Mouse (Mus musculus): Measurements from ENCODE around the gene Mctp2. TPM values are rescaled to one million over a fixed set of nuclear protein-coding genes. Genes with fewer than 3 reads are reported as not detected.

The Mctp2 gene
- polyA plus RNA-seq, 1 experiment from 2014 or later: 1.7 TPM

DNA sequence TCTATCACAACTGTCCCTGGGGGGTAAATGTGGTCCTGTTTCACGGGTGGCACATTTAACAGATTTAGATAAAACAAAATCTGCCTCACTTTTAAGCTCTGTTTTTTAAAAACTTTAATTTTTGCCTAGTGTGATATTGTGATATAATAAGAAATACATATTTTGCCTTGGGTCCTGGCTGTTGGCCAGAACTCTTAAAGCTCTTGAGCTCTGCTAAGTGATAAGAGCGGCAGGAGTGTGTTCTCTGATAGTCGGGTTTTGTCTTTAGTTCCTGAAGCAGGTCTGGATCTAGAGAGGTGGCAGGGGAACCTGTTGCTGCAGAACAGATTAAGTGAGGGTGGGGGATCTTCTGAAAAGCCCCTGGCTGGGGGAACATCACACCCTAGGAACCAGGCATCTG lies 186.7 kb downstream of the Mctp2 start:
- H3K9me3 ChIP-seq (ENCODE audit: low read length): no peaks in the 10 kb centered on the region
- H3K4me3 ChIP-seq (ENCODE audit: low read depth, low read length): no peak overlapping the region
- DNase-seq: no peak
- 59% methylated on average over 3 of the region's 3 CpGs for WGBS (ENCODE audit: insufficient replicate concordance)
- no peaks in the 10 kb centered on the region for H3K36me3 ChIP-seq (replicated peaks; ENCODE audit: insufficient read depth, low read length)
- H3K27ac ChIP-seq (ENCODE audit: low read depth): no peak overlapping the region
- no peak for TF ChIP-seq EP300 (IDR thresholded peaks at IDR 0.05; ENCODE audit: low read depth)
- H3K4me1 ChIP-seq (ENCODE audit: insufficient read depth): no peaks in the 10 kb centered on the region
- no peak for ATAC-seq
- no peak overlapping the region for H3K4me2 ChIP-seq (ENCODE audit: low read depth, low read length)
- no peaks in the 10 kb centered on the region for H3K27me3 ChIP-seq (ENCODE audit: insufficient read depth, low read length)
- H3K9ac ChIP-seq (replicated peaks): no peak overlapping the region

DNA sequence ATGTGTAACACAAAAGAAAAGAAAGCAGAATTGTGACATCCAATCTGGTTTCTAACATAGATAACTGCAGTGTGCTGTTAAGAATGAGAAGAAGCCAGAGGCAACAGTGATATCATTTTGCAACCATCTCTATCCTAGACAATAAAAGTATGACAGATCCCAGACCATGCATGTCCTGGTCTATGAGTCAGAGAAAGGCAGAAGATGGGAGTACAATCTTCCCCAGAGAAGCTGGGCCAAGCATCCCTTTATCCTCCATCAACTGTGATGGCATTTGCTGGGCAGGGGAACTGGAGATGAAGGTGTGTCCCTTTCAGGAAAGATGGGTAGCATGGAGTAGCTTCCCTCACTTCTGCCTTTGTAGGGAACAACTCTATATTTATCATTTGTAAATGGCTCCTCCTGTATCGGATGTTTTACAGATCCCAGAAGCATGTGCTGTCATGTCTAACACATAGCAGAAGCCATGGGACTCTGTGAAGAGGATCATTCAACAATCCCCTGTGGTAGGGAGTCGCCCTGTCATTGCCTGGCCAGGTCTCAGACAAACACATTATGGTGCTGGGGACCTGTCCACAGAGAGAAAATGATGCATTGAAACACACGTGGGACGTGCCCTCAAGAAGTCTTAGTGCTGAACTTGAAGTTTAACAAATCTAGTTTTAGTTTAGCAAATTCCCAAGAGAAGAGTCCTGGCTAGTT lies 188.9 kb downstream of the Mctp2 start:
- Histone ChIP-seq H3K4me3 (ENCODE audit: low read depth, low read length) (no peak overlapping the region), H3K27ac (ENCODE audit: low read depth) (no peak overlapping the region), H3K27me3 (ENCODE audit: insufficient read depth, low read length) (no peaks in the 10 kb centered on the region), H3K4me1 (ENCODE audit: insufficient read depth) (no peaks in the 10 kb centered on the region), H3K9ac (replicated peaks) (no peak overlapping the region), H3K36me3 (replicated peaks; ENCODE audit: insufficient read depth, low read length) (no peaks in the 10 kb centered on the region), H3K4me2 (ENCODE audit: low read depth, low read length) (no peak overlapping the region), H3K9me3 (ENCODE audit: low read length) (no peaks in the 10 kb centered on the region)
- WGBS (ENCODE audit: insufficient replicate concordance): 77% methylated on average over 4 of the region's 4 CpGs
- DNase-seq (no peak), ATAC-seq (no peak)
- TF ChIP-seq EP300 (IDR thresholded peaks at IDR 0.05; ENCODE audit: low read depth): no peak
- no peak for TF ChIP-seq CTCF (IDR thresholded peaks at IDR 0.05; ENCODE audit: low read depth)

DNA sequence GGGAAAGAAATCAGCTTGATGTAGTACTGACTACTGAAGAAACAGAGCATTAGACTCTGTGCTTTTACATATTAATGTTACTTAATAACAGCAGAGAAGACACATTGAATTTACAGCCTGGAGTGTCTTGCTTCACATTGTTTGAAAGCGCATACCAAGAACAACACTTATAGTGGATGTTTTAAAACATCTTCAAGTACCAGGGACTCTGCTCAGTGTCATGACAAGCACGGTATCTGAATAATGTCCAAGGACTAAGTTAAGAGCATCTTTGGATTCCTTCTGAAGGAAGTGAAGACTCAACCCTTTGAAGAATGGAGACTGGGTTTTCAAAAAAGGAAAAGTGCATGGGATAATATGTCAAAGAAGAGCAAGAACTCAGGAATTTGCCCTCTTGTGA lies 191.3 kb downstream of the Mctp2 start:
- Histone ChIP-seq H3K4me2 (ENCODE audit: low read depth, low read length) (no peak overlapping the region), H3K9me3 (ENCODE audit: low read length) (no peaks in the 10 kb centered on the region), H3K27me3 (ENCODE audit: insufficient read depth, low read length) (no peaks in the 10 kb centered on the region), H3K9ac (replicated peaks) (no peak overlapping the region), H3K4me1 (ENCODE audit: insufficient read depth) (no peaks in the 10 kb centered on the region), H3K4me3 (ENCODE audit: low read depth, low read length) (no peak overlapping the region), H3K36me3 (replicated peaks; ENCODE audit: insufficient read depth, low read length) (no peaks in the 10 kb centered on the region), H3K27ac (ENCODE audit: low read depth) (no peak overlapping the region)
- ATAC-seq (no peak), DNase-seq (no peak)
- TF ChIP-seq CTCF (IDR thresholded peaks at IDR 0.05; ENCODE audit: low read depth): no peak
- no peak for TF ChIP-seq EP300 (IDR thresholded peaks at IDR 0.05; ENCODE audit: low read depth)
- WGBS (ENCODE audit: insufficient replicate concordance): 89% methylated on average over 2 of the region's 2 CpGs

DNA sequence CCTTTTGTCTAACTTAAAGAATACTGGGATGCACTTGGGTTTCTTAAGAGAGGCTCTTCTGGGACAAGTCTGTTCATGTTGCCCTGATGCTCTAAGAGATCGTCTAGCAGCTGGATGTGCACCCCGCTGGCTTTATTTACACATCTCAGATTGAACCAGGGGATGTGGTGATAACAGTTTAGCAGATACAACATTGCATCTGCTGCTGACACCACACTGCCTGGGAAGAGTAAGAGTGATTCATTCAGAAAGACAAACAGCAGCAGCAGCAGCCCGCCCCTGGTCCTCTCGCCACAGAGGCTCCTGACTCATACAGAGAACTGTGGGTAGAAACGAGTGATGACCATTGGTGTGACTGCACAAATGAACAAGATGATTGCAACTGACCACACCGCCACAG lies 195.8 kb downstream of the Mctp2 start:
- DNase-seq: no peak
- no peak for ATAC-seq
- no peak for TF ChIP-seq EP300 (IDR thresholded peaks at IDR 0.05; ENCODE audit: low read depth)
- TF ChIP-seq CTCF (IDR thresholded peaks at IDR 0.05; ENCODE audit: low read depth): no peak
- Histone ChIP-seq H3K4me1 (ENCODE audit: insufficient read depth) (no peaks in the 10 kb centered on the region), H3K36me3 (replicated peaks; ENCODE audit: insufficient read depth, low read length) (no peaks in the 10 kb centered on the region), H3K4me2 (ENCODE audit: low read depth, low read length) (no peak overlapping the region), H3K27ac (ENCODE audit: low read depth) (no peak overlapping the region), H3K27me3 (ENCODE audit: insufficient read depth, low read length) (no peaks in the 10 kb centered on the region), H3K9me3 (ENCODE audit: low read length) (no peaks in the 10 kb centered on the region), H3K4me3 (ENCODE audit: low read depth, low read length) (no peak overlapping the region), H3K9ac (replicated peaks) (no peak overlapping the region)
- 60% methylated on average over 6 of the region's 6 CpGs for WGBS (ENCODE audit: insufficient replicate concordance)

DNA sequence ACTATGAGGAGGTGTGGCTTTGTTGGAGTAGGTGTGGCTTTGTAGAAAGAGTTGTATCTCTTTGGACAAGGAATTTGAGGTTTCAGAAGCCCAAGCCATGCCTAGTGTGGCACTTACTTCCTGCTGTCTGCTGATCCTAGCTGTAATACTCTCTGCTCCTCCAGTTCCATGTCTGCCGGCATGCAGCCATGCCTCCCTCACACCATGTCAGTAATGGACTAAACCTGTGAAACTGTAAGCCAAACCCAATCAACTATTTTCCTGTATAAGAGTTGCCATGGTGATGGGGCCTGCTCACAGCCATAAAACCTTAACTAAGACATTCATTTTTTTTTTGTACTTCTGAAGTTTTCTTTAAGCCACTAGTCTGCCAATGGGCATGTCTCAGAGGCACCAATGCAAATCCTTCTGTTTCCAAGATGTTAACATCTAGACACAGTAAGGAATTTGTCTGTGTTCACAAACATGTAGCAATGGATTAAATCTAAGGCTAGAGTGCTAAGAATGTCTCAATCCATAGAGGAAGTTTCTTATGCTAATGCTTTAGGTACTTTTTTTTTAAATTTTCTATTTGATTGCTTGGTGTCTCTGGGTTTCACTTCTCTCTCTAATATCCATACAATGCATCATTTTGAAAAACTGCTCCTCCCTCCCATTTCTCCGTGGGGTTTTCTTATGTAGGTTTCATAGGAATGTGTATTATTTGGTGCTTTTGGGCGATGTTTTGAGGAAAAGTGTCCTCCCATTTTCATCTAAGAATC lies 197.6 kb downstream of the Mctp2 start:
- Histone ChIP-seq H3K9ac (replicated peaks) (no peak overlapping the region), H3K4me2 (ENCODE audit: low read depth, low read length) (no peak overlapping the region), H3K9me3 (ENCODE audit: low read length) (no peaks in the 10 kb centered on the region), H3K4me3 (ENCODE audit: low read depth, low read length) (no peak overlapping the region), H3K27ac (ENCODE audit: low read depth) (no peak overlapping the region), H3K4me1 (ENCODE audit: insufficient read depth) (no peaks in the 10 kb centered on the region), H3K27me3 (ENCODE audit: insufficient read depth, low read length) (no peaks in the 10 kb centered on the region), H3K36me3 (replicated peaks; ENCODE audit: insufficient read depth, low read length) (no peaks in the 10 kb centered on the region)
- DNase-seq (no peak), ATAC-seq (no peak)
- WGBS (ENCODE audit: insufficient replicate concordance): 78% methylated on average over 3 of the region's 3 CpGs
- TF ChIP-seq CTCF (IDR thresholded peaks at IDR 0.05; ENCODE audit: low read depth) (no peak), EP300 (IDR thresholded peaks at IDR 0.05; ENCODE audit: low read depth) (no peak)

DNA sequence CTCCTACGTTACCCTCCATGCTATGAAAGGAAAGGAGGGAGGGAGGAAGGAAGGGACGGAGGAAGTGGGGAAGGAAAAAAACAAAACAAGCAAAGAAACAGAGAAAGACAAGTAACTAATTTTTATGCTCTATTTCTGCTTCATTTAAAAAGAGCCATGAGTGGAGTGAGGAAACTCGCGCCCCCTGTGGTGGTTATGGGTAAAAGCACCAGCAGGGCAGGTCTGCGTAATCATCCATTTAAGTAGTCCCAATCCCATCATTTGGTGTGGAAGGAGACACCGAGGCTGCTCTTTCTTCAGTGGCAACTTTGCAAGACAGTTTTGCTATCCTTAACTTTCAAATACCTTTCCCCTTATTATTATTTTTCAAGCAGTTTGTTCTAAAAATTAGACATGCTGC lies 202.2 kb downstream of the Mctp2 start:
- 58% methylated on average over 6 of the region's 6 CpGs for WGBS (ENCODE audit: insufficient replicate concordance)
- H3K36me3 ChIP-seq (replicated peaks; ENCODE audit: insufficient read depth, low read length): no peaks in the 10 kb centered on the region
- H3K27ac ChIP-seq (ENCODE audit: low read depth): no peak overlapping the region
- H3K4me2 ChIP-seq (ENCODE audit: low read depth, low read length): no peak overlapping the region
- no peak for TF ChIP-seq EP300 (IDR thresholded peaks at IDR 0.05; ENCODE audit: low read depth)
- TF ChIP-seq CTCF (IDR thresholded peaks at IDR 0.05; ENCODE audit: low read depth): peak; percentile 15; the same call in 1 of the 2 replicates
- H3K4me3 ChIP-seq (ENCODE audit: low read depth, low read length): no peak overlapping the region
- no peaks in the 10 kb centered on the region for H3K9me3 ChIP-seq (ENCODE audit: low read length)
- DNase-seq: no peak
- H3K4me1 ChIP-seq (ENCODE audit: insufficient read depth): no peaks in the 10 kb centered on the region
- no peak overlapping the region for H3K9ac ChIP-seq (replicated peaks)
- no peaks in the 10 kb centered on the region for H3K27me3 ChIP-seq (ENCODE audit: insufficient read depth, low read length)
- no peak for ATAC-seq
